Mouse (Mus musculus): ENCODE measurements at regions not wholly inside any gene's neighbourhood (a gene's known extent, or its start where the extent isn't known, plus 50 kb on each side); places are given as distances from the start of the nearest gene placed in this dataset.
"Not testable (repeated sequence)": the region's sequence is repeated elsewhere in the genome, so short reads cannot be mapped to it uniquely, and the experiment has no call there.

DNA sequence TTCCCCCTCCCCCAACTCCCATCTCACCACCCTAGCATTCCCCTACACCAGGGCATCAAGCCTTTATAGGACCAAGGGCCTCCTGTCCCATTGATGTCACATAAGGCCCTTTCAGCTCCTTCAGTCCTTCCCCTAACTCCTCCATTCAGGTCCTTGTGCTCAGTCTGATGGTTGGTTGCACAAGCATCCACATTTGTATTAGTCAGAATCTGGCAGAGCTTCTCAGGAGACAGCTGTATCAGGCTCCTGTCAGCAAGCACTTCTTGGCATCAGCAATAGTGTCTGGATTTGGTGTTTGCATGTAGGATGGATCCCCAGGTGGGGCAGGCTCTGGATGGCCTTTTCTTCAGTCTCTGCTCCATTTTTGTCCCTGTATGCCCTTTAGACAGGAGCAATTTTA lies 237.4 kb upstream of the Slc39a10 start:
- not testable (repeated sequence) for H3K4me1 ChIP-seq (ENCODE audit: control insufficient read depth, insufficient read depth, low read length); H3K27ac ChIP-seq (ENCODE audit: low read depth, low read length); H3K4me2 ChIP-seq; ATAC-seq (ENCODE audit: low FRiP score); H3K4me3 ChIP-seq (ENCODE audit: low read depth, low read length); H3K9me3 ChIP-seq (ENCODE audit: control insufficient read depth, low read length); H3K9ac ChIP-seq (ENCODE audit: low read length); H3K36me3 ChIP-seq (ENCODE audit: control insufficient read depth, insufficient read depth, low read length); H3K27me3 ChIP-seq (ENCODE audit: control insufficient read depth, insufficient read depth, low read length); DNase-seq (ENCODE audit: low spot score, missing footprints)

GRCm38 (mm10) chr1:47119636-47120035 lies 227.0 kb upstream of the Slc39a10 start:
- Histone ChIP-seq H3K4me1 (ENCODE audit: control insufficient read depth, insufficient read depth, low read length) (no peaks in the 10 kb centered on the region), H3K36me3 (ENCODE audit: control insufficient read depth, insufficient read depth, low read length) (no peaks in the 10 kb centered on the region), H3K27me3 (ENCODE audit: control insufficient read depth, insufficient read depth, low read length) (no peaks in the 10 kb centered on the region), H3K9ac (ENCODE audit: low read length) (no peak overlapping the region), H3K27ac (ENCODE audit: low read depth, low read length) (no peak overlapping the region), H3K9me3 (ENCODE audit: control insufficient read depth, low read length) (no peaks in the 10 kb centered on the region), H3K4me3 (ENCODE audit: low read depth, low read length) (no peak overlapping the region), H3K4me2 (no peak overlapping the region)
- no peak for ATAC-seq (ENCODE audit: low FRiP score)
- 95% methylated on average over 1 of the region's 1 CpGs for WGBS
- DNase-seq (ENCODE audit: low spot score, missing footprints) = no peak

DNA sequence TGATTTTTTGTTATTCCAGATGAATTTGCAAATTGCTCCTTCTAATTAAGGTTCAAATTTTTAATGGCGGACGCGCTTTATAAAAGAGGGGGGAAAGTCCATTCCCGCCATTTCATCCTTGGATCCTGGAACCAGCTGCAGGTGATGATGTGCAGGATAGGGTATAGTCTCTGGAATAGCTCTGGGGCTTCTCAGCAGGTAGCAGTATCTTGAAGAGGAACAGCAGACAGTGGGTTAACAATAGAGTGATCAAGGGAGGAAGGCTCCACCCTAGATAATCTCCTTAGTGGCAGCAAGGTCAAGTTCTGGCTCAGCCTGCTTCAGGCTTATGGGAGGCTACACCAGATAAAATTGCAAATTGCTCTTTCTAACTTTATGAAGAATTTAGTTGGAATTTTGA lies 224.0 kb upstream of the Slc39a10 start:
- H3K9ac ChIP-seq (ENCODE audit: low read length); ATAC-seq (ENCODE audit: low FRiP score); H3K9me3 ChIP-seq (ENCODE audit: control insufficient read depth, low read length); H3K36me3 ChIP-seq (ENCODE audit: control insufficient read depth, insufficient read depth, low read length); H3K4me1 ChIP-seq (ENCODE audit: control insufficient read depth, insufficient read depth, low read length); H3K4me3 ChIP-seq (ENCODE audit: low read depth, low read length); DNase-seq (ENCODE audit: low spot score, missing footprints); H3K27ac ChIP-seq (ENCODE audit: low read depth, low read length); H3K4me2 ChIP-seq; H3K27me3 ChIP-seq (ENCODE audit: control insufficient read depth, insufficient read depth, low read length): not testable (repeated sequence)
- WGBS = 98% methylated on average over 4 of the region's 4 CpGs

- Histone ChIP-seq H3K4me3 (ENCODE audit: low read depth, low read length) (no peak overlapping the region), H3K4me1 (ENCODE audit: control insufficient read depth, insufficient read depth, low read length) (no peaks in the 10 kb centered on the region), H3K9me3 (ENCODE audit: control insufficient read depth, low read length) (no peaks in the 10 kb centered on the region), H3K27me3 (ENCODE audit: control insufficient read depth, insufficient read depth, low read length) (no peaks in the 10 kb centered on the region), H3K4me2 (no peak overlapping the region), H3K9ac (ENCODE audit: low read length) (no peak overlapping the region), H3K27ac (ENCODE audit: low read depth, low read length) (no peak overlapping the region), H3K36me3 (ENCODE audit: control insufficient read depth, insufficient read depth, low read length) (no peaks in the 10 kb centered on the region)
- WGBS = 88% methylated on average over 1 of the region's 1 CpGs
- ATAC-seq (ENCODE audit: low FRiP score) (no peak), DNase-seq (ENCODE audit: low spot score, missing footprints) (no peak)
Measured at GRCm38 (mm10) chr1:47112494-47112893, 219.8 kb upstream of the Slc39a10 start.

- Histone ChIP-seq H3K4me2 (no peak overlapping the region), H3K9me3 (ENCODE audit: control insufficient read depth, low read length) (no peaks in the 10 kb centered on the region), H3K9ac (ENCODE audit: low read length) (no peak overlapping the region), H3K27ac (ENCODE audit: low read depth, low read length) (no peak overlapping the region), H3K36me3 (ENCODE audit: control insufficient read depth, insufficient read depth, low read length) (no peaks in the 10 kb centered on the region), H3K4me3 (ENCODE audit: low read depth, low read length) (no peak overlapping the region), H3K27me3 (ENCODE audit: control insufficient read depth, insufficient read depth, low read length) (no peaks in the 10 kb centered on the region), H3K4me1 (ENCODE audit: control insufficient read depth, insufficient read depth, low read length) (no peaks in the 10 kb centered on the region)
- WGBS = 85% methylated on average over 4 of the region's 4 CpGs
- DNase-seq (ENCODE audit: low spot score, missing footprints) (no peak), ATAC-seq (ENCODE audit: low FRiP score) (no peak)
Measured at GRCm38 (mm10) chr1:47104055-47104454, 211.4 kb upstream of the Slc39a10 start.

DNA sequence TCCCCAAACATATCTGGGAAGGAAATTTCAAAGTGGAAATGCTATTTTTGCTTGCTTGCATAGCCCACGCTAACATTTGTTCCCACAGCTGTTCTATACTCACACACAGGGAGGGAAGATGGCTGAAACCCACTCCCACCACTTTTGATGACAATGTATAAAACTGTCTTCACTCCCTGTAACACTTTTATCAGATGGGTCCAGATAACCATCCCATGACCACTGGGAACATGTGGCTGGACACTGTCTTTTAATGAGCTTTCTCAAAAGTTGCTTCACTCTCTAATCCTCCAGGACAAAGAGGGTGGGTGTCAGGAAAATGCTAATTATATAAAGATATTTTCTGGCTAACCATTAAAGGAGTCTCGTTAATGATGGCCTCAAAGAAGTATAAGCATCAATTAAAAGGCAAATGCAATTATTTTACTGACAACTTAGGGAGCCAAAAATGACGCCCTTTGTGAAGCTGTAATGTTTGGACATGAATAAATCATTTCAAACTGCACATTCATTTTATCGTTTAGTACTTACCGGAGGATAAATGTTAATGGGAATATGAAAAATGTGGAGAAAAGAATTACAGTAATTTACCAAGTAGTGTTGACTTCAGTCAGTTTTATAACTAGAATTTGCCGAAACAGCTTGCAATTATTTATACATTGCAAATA lies 210.8 kb upstream of the Slc39a10 start:
- Histone ChIP-seq H3K9me3 (ENCODE audit: control insufficient read depth, low read length) (no peaks in the 10 kb centered on the region), H3K9ac (ENCODE audit: low read length) (no peak overlapping the region), H3K4me2 (no peak overlapping the region), H3K27ac (ENCODE audit: low read depth, low read length) (no peak overlapping the region), H3K36me3 (ENCODE audit: control insufficient read depth, insufficient read depth, low read length) (no peaks in the 10 kb centered on the region), H3K27me3 (ENCODE audit: control insufficient read depth, insufficient read depth, low read length) (no peaks in the 10 kb centered on the region), H3K4me3 (ENCODE audit: low read depth, low read length) (no peak overlapping the region), H3K4me1 (ENCODE audit: control insufficient read depth, insufficient read depth, low read length) (no peaks in the 10 kb centered on the region)
- 88% methylated on average over 6 of the region's 6 CpGs for WGBS
- ATAC-seq (ENCODE audit: low FRiP score) (no peak), DNase-seq (ENCODE audit: low spot score, missing footprints) (no peak)

DNA sequence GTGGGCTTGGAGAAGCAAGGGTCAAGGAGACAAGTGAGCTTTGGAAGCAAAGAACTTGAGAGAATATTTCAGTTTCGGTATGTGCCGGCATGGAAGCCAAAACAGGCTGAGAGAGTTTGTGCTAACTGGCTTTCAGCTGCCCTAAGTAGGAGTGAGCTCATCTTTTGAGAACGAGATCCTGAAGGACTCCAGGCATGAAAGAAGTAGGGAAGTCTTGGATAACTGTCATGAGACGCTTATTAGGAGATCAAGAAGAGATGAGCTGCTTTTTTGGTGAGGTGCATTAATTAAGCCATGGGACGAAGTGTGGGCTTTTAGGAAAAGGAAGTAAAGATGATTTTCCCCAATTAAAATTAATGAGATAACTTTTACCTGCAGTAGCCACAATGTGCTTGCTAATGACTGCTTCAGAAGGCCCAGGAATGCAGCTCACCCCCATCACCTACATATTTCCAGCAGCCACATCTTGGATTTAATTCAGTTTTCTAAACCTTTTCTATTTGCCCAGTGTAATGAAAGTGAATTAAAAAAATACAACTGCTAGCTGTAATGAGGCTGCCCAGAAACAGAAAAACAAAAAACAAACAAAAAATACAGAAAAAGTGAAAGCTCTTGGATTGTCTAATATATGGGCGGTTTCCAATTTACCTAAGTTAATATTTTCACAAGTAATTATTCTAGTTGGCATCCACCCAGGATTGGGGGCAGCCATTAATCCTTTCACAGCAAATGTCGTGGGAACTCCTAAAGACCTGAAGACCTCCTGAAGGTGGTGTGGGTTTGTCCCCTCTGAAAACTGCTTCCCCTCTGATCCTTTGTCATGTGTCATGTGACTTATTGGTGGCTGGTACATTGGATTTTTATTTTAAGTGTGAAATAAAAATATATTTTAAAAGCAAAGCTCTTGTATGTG lies 204.7 kb upstream of the Slc39a10 start:
- DNase-seq (ENCODE audit: low spot score, missing footprints) (no peak), ATAC-seq (ENCODE audit: low FRiP score) (no peak)
- H3K27me3 ChIP-seq (ENCODE audit: control insufficient read depth, insufficient read depth, low read length) = no peaks in the 10 kb centered on the region
- H3K4me1 ChIP-seq (ENCODE audit: control insufficient read depth, insufficient read depth, low read length) = no peaks in the 10 kb centered on the region
- H3K4me2 ChIP-seq = no peak overlapping the region
- no peaks in the 10 kb centered on the region for H3K36me3 ChIP-seq (ENCODE audit: control insufficient read depth, insufficient read depth, low read length)
- no peak overlapping the region for H3K9ac ChIP-seq (ENCODE audit: low read length)
- H3K4me3 ChIP-seq (ENCODE audit: low read depth, low read length) = no peak overlapping the region
- H3K9me3 ChIP-seq (ENCODE audit: control insufficient read depth, low read length) = no peaks in the 10 kb centered on the region
- WGBS = 72% methylated on average over 7 of the region's 7 CpGs
- H3K27ac ChIP-seq (ENCODE audit: low read depth, low read length) = no peak overlapping the region

DNA sequence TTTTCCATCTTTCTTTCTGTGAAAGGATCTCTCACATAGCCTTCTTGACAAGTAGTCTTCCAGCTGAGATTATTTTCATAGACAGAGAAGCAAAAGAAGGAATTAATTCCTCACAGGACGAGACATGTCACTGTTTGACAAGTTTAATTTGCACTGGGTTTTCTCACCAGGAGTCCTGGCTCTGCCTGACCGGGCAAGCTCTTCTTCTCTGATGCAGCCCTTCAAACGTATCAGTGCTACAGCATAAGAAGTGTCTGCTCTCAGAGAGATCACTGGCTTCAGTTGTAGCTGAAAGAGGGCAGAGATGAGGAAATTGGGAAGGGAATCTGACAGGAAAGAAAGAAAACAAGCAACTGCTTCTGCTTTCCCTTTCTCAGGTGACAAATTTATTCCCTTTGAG lies 201.8 kb upstream of the Slc39a10 start:
- no peak for ATAC-seq (ENCODE audit: low FRiP score)
- H3K9ac ChIP-seq (ENCODE audit: low read length) = no peak overlapping the region
- no peaks in the 10 kb centered on the region for H3K9me3 ChIP-seq (ENCODE audit: control insufficient read depth, low read length)
- no peak overlapping the region for H3K27ac ChIP-seq (ENCODE audit: low read depth, low read length)
- H3K4me2 ChIP-seq = no peak overlapping the region
- no peak for DNase-seq (ENCODE audit: low spot score, missing footprints)
- H3K4me1 ChIP-seq (ENCODE audit: control insufficient read depth, insufficient read depth, low read length) = no peaks in the 10 kb centered on the region
- H3K4me3 ChIP-seq (ENCODE audit: low read depth, low read length) = no peak overlapping the region
- H3K27me3 ChIP-seq (ENCODE audit: control insufficient read depth, insufficient read depth, low read length) = no peaks in the 10 kb centered on the region
- no peaks in the 10 kb centered on the region for H3K36me3 ChIP-seq (ENCODE audit: control insufficient read depth, insufficient read depth, low read length)
- 24% methylated on average over 3 of the region's 3 CpGs for WGBS

DNA sequence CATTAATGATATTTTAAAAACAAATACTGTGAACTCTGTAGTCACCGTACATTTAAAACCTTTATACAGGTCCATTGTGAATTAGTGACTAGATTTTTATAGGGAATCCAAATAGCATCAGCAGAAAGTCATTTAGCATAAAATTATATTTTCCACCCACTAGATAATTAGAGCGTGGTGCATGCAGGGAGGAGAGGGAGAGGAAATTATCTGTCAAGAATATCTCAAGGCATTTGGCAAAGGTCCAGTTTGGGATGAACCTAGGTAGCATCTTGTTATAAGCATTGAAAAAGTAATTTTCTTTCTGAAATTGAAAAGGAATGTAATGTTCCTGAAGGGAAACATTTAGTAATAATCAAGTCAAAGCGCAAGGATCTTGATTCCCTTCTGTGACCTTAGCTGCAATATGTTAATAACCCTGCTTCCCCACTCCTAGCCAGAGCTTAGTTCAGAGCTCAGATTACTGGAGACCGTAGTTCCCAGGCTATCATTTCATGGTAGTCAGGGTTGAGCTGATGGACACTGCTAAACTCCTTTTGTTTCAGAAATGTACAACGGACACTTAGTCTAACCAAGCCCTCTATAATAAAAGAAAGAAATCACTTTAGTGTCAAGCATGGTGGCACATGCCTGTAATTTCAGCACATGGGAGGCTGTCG lies 200.8 kb upstream of the Slc39a10 start:
- Histone ChIP-seq H3K4me1 (ENCODE audit: control insufficient read depth, insufficient read depth, low read length) (no peaks in the 10 kb centered on the region), H3K4me2 (no peak overlapping the region), H3K9ac (ENCODE audit: low read length) (no peak overlapping the region), H3K36me3 (ENCODE audit: control insufficient read depth, insufficient read depth, low read length) (no peaks in the 10 kb centered on the region), H3K27me3 (ENCODE audit: control insufficient read depth, insufficient read depth, low read length) (no peaks in the 10 kb centered on the region), H3K4me3 (ENCODE audit: low read depth, low read length) (no peak overlapping the region), H3K27ac (ENCODE audit: low read depth, low read length) (no peak overlapping the region), H3K9me3 (ENCODE audit: control insufficient read depth, low read length) (no peaks in the 10 kb centered on the region)
- DNase-seq (ENCODE audit: low spot score, missing footprints) = no peak
- WGBS = 65% methylated on average over 6 of the region's 6 CpGs
- ATAC-seq (ENCODE audit: low FRiP score) = no peak

Data from midbrain, embryonic 11.5 days (tissue).